Mouse (Mus musculus): ENCODE data around the gene Gpd2.

GRCm38 (mm10) chr2:57255153-57255670 lies 17.8 kb downstream of the Gpd2 start:
- TF ChIP-seq MAFK (IDR thresholded peaks at IDR 0.05; ENCODE audit: insufficient read depth, low read depth, low read length) (no peak), CHD2 (IDR thresholded peaks at IDR 0.05; ENCODE audit: low read depth, low read length) (no peak)

All from ES-E14 (cell line).